Mouse (Mus musculus): ENCODE measurements around the gene Ephx4.
A peak's percentile ranks its signal among the peaks of the same experiment; 100 is the strongest.

Gene Ephx4

GRCm38 (mm10) chr5:107434001-107434400 lies 31.5 kb downstream of the Ephx4 start:
- no peak for DNase-seq (ENCODE audit: low read depth)

- no peak for DNase-seq (ENCODE audit: low read depth)
Measured at GRCm38 (mm10) chr5:107436185-107436584, 33.6 kb downstream of the Ephx4 start.

GRCm38 (mm10) chr5:107436587-107437209 lies 34.2 kb downstream of the Ephx4 start:
- DNase-seq (ENCODE audit: low read depth), result no peak

GRCm38 (mm10) chr5:107437464-107438281 lies 35.1 kb downstream of the Ephx4 start, which contains the start of gene Btbd8:
Btbd8 (plus strand) TSS chr5:107437997.
- DNase-seq (ENCODE audit: low read depth), result peak; percentile 83

GRCm38 (mm10) chr5:107438353-107438752 lies 35.8 kb downstream of the Ephx4 start:
- DNase-seq (ENCODE audit: low read depth), result no peak

GRCm38 (mm10) chr5:107441881-107442280 lies 39.3 kb downstream of the Ephx4 start:
- no peak for DNase-seq (ENCODE audit: low read depth)

GRCm38 (mm10) chr5:107444251-107444650 lies 41.7 kb downstream of the Ephx4 start:
- no peak for DNase-seq (ENCODE audit: low read depth)

- DNase-seq (ENCODE audit: low read depth), result no peak
Measured at GRCm38 (mm10) chr5:107447977-107448376, 45.4 kb downstream of the Ephx4 start.

- DNase-seq (ENCODE audit: low read depth), result no peak
Measured at GRCm38 (mm10) chr5:107448784-107449183, 46.2 kb downstream of the Ephx4 start.

GRCm38 (mm10) chr5:107449620-107450019 lies 47.1 kb downstream of the Ephx4 start:
- DNase-seq (ENCODE audit: low read depth), result no peak

GRCm38 (mm10) chr5:107450299-107450698 lies 47.8 kb downstream of the Ephx4 start:
- DNase-seq (ENCODE audit: low read depth), result no peak

- no peak for DNase-seq (ENCODE audit: low read depth)
Measured at GRCm38 (mm10) chr5:107462147-107463076, 59.9 kb downstream of the Ephx4 start.

GRCm38 (mm10) chr5:107466501-107466900 lies 64.0 kb downstream of the Ephx4 start:
- DNase-seq (ENCODE audit: low read depth), result no peak

- no peak for DNase-seq (ENCODE audit: low read depth)
Measured at GRCm38 (mm10) chr5:107467098-107467497, 64.6 kb downstream of the Ephx4 start.

- no peak for DNase-seq (ENCODE audit: low read depth)
Measured at GRCm38 (mm10) chr5:107470600-107471329, 68.2 kb downstream of the Ephx4 start.
